Mouse (Mus musculus) lung, postnatal 25 days (tissue): ENCODE measurements around the gene Kbtbd6.
"Not testable (repeated sequence)": the region's sequence is repeated elsewhere in the genome, so short reads cannot be mapped to it uniquely, and the experiment has no call there.

Experiments used
- DNase-seq: peaks from one replicate; pipeline ENCODE4 v3.0.0; 2022; ENCODE audit warnings: low spot score

Gene Kbtbd6

DNA sequence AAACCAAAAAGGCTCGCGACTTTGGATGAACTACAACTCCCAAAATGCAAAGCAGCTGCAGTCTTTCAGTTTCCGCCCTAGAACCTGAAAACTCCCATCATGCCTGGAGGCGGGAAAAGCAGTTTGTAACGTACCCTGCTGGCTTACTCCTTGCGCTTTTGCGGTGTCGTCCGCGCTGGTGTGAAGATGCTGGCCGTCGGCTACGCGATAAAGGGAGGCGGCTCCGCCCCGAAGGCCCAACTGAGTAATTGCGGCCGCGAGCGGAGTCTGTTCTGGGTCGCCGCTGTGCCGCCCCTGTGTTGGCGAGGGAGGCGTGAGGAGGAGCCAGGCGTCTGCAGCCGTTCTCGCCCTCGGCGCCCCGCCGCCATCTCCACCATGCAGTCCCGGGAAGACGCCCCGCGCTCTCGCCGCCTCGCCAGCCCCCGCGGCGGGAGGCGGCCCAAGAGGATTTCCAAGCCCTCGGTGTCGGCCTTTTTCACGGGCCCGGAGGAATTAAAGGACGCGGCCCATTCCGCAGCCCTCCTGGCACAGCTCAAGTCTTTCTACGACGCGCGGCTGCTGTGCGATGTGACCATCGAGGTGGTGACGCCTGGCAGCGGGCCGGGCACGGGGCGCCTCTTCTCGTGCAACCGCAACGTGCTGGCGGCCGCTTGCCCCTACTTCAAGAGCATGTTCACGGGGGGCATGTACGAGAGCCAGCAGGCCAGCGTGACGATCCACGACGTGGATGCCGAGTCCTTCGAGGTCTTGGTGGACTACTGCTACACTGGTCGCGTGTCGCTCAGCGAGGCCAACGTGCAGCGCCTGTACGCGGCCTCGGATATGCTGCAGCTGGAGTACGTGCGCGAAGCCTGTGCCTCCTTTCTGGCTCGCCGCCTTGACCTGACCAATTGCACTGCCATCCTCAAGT is at the start of gene Kbtbd6:
Kbtbd6 (plus strand) TSS at position 155 of the 910 bp plus-strand sequence.
- DNase-seq, result peak; percentile 80

DNA sequence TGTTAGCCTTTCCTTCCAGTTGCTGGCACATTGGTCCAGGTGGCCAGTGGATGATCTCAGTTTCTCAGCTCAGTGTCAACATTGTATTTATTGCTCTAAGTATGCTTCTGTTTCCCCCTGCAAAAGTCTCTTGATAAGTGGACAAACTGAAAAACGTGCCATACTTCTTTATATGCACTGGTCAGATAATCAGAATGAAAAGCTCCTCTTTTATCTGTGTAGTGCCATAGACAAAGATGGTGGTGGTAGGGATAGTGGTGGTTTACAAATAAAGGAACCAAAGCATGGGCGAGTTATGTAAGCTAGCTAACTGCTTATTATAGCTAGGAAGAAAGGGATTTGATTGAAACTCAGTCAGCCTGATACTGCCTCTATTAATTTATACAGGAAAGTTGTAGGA is 44.0 kb upstream of the Kbtbd6 start:
- no peak for DNase-seq

DNA sequence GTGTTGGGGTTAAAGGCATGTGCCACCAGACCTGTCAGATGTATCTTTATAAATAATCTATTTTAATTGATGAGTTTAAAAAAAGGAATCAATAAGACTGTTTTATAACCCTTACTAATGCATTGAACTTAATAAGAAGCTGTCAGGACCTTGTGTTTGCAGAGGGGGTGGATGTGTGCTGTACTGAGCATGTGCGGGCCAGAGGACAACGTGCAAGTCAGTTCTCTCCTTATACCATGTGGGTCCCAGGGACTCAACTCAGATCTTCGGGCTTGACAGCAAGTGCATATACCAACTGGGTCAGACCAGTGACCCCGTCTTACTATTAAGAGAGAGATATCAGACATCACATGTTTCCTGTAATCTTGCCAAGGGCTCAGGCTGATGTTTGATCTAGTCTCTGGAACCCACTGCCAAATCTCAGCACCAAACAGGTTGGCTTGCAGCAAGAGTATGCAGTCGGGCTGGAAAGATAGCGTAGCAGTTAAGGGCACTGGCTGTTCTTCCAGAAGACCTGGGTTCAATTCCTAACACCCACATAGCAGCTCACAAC is 42.3 kb upstream of the Kbtbd6 start:
- DNase-seq, result no peak

DNA sequence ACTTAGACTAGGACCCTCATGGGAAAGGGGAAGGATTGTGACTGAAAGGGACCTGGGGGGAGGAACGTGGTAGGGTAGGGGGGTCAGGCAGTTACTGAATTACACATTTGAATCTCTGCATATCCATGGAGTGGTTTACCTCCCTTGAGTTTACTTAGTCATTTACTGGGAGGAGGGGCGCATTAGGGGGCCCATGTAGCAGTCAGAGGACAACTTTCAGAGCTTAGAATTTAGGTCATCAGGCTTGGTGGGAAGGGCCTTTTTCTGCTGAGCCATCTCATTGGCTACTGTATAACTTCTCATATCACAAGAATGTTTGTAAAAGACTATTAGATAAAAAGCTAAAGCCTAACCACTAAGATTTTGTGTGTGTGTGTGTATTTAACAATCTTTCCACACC is 41.0 kb upstream of the Kbtbd6 start:
- DNase-seq, result no peak

DNA sequence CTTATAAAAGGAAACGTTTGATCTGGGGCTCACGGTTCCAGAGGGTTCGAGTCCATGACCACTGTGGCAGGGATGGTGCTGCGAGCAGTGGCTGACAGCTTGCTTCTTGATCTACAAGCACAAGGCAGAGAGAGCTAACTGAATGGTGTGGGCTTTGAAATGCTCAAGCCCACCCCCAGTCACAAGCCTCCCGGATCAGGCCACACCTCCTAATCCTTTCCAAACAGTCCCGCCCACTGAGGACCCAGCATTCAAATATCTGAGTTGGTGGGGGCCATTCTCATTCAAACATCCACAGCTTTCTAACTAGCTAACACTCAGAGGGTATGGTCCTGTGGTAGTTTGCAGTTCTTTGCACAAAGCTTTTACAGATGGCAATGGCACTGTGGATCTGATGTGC is 38.5 kb upstream of the Kbtbd6 start:
- no peak for DNase-seq

DNA sequence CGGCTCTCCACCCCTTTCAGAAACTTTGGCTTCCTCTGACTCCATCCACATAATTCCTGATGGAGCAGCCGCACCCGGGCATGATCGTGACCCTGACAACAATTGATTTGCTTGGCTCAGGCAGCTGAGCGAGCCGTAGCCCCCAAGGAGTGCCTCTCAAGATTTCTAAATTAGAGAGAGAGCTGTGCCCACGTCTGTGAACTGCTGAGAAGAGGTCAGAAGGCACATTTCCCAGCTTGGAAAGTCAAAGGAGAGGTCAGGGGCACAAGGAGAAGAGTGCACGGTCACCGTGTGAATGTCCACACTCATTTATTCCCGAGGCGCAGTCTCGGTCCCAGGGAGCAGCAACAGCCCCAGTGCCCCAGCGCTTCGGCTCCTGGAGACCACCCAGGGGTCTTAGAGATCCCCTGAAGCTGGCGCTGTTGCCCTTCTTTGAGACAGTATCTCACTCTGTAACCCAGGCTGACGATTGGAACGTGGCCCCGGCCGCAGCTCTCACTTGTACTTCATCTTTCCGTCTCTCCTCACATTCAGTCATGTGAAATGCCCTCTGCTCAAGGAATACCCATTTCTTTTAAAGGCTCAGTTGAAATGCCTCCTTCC is 31.5 kb upstream of the Kbtbd6 start:
- DNase-seq, result no peak

DNA sequence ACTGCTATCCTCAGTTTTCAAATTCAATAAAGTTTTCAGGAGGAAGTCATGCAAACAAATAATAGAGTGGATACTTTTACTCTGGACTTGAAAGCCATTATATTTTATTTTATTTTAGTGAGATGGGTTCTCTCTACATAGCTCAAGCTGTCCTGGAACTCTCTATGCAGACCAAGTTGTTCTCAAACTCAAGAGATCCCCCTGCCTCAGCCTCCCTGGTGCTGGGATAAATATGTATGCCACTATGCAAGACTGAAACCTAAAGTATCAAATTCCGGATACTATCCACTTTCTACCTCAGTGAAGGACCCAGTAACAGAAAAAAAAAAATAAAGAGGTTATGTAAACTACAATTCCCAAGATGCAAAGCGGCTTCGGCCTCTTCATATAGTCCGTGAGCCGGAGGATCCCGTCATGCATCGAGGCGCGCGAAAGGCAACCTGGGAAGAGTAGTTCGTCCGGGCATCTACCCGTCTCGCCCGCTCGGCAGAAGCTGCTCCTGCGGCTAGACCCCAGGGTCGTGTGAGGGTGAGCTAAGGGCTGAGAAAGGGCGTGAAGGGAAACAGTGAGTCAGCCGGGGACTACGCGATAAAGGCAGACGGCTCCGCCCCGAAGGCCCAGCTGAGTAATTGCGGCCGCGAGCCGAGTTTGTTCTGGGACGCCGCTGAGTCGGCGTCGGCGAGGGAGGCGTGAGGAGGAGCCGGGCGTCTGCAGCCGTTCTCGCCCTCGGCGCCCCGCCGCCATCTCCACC is 25.5 kb upstream of the Kbtbd6 start, which contains the start of gene Kbtbd7:
Kbtbd7 (plus strand) TSS at position 533 of the 751 bp plus-strand sequence.
- peak; percentile 97 for DNase-seq

DNA sequence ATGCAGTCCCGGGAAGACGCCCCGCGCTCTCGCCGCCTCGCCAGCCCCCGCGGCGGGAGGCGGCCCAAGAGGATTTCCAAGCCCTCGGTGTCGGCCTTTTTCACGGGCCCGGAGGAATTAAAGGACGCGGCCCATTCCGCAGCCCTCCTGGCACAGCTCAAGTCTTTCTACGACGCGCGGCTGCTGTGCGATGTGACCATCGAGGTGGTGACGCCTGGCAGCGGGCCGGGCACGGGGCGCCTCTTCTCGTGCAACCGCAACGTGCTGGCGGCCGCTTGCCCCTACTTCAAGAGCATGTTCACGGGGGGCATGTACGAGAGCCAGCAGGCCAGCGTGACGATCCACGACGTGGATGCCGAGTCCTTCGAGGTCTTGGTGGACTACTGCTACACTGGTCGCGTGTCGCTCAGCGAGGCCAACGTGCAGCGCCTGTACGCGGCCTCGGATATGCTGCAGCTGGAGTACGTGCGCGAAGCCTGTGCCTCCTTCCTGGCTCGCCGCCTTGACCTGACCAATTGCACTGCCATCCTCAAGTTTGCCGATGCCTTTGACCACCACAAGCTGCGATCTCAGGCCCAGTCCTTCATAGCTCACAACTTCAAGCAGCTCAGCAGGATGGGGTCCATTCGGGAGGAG is 24.8 kb upstream of the Kbtbd6 start:
- DNase-seq, result not testable (repeated sequence)

DNA sequence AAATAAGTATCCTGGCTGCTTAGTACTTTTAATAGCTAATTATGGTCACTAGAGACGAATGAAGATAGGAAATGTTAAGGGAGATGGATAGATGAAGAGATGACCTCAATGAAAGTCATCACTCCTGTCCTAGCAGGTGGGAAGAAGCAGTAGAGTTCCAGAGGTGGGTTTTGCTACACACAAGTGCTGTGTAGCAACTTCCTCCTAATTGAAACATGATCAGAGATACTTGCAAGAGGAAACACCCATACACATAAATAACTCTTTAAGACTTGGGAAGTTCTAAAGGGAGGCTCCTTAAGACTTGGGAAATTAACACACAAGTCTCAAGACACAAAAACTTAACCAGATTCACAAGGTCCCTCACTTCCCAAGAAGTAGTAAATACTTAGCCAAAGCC is 17.6 kb upstream of the Kbtbd6 start:
- no peak for DNase-seq

DNA sequence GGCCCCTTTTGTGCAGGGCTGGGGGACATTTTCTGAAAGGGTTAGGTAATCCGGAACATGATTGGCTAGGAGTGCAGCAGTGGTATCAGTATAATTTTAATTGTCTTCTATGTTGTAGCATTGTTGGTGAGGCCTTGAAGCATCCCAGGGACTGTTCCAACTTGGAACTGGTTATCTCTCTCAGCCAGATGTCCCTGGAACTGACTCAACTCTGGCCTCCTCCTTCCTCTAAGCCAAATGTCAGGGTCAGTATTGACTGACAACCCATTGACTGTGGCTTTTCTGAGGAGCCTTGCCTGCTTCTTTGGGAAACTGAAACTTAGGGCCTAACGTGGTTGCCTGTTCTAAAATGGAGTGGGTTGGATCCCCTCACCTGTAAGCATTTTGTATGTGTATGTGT is 11.0 kb upstream of the Kbtbd6 start:
- no peak for DNase-seq

DNA sequence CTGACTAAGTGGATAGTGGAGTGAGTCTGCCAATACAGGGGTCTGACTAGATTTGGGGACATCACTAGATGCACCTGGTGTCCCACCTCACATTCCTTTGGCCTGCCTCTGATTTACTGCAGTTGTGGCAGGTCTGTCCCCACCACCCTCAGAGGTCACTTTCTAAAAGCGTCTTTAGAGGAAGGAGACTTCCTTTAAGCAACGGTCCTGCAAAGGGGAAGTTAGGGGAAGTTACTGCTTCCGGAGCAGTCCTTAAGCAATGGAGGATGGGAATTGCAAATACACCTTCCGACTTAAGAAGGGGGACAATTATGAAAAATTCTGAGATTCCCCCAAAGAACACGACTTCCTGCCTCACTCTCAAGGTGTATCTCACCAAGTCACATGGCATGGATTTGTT is 10.2 kb upstream of the Kbtbd6 start:
- peak; percentile 9 for DNase-seq

DNA sequence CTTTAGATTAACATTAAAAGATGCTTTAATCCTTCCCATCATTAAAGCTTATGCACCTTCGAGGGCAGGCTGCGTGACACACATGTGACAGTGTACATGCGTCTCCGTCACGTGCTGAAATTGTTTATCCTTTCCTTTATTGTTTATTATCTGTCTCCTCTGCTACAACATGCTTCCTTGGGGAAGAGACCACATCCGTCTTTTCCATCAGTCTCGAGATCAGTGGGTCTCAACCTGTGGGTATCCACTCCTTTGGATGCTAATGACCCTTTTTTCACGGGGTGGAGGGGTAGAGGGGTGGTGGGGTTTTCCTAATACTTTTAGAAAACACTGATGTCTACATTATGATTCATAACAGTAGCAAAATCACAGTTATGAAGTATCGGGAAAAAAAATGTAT is 7.0 kb upstream of the Kbtbd6 start:
- DNase-seq, result no peak

DNA sequence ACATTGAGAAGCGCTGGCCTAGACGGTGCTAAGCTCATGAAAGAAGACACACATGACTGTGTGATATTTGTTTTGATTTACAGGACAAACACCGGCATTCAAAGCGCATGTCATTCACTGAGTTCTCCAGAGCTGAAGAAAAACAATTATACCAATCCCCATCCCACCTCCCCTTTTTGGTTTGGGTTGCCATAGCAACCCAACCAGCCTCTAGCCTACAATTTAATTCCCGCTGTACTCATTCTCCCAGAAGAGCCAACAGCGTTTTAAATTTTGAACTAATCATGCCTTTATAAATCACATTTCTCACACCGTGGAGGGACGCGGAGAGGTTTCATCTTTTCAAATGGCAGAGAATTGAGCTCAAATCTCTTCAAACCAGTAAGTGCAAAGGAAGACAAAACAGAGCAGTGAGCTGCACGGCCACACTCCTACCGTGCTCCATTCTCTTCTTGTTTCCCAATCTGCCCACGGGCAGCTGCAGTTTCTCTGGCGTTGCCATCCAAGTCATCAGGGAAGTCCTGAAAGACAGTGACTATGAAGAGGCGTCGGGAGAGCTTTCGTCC is 6.5 kb upstream of the Kbtbd6 start:
- DNase-seq, result no peak

DNA sequence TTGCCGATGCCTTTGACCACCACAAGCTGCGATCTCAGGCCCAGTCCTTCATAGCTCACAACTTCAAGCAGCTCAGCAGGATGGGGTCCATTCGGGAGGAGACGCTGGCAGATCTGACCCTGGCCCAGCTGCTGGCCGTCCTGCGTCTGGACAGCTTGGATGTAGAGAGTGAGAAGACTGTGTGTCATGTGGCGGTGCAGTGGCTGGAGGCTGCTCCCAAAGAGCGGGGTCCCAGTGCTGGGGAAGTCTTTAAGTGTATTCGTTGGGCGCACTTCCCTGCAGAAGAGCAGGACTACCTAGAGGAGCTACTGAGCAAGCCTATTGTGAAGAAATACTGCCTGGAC is 928 bp downstream of the Kbtbd6 start:
- DNase-seq, result not testable (repeated sequence)

DNA sequence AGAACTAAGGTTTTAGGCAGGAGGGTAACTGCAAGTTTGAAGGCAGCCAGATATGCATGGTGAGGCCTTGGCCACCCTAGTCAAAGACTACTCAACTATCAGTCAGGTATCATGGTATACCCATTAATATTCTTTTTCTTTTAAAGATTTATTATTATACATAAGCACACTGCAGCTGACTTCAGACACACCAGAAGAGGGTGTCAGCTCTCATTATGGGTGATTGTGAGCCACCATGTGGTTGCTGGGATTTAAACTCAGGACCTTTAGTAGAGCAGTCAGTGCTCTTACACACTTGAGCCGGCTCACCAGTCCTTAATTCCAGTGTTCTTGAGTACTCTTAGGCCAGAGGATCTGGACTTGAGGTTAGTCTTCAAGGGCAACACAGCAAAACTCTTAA is 8.8 kb downstream of the Kbtbd6 start:
- DNase-seq, result no peak

DNA sequence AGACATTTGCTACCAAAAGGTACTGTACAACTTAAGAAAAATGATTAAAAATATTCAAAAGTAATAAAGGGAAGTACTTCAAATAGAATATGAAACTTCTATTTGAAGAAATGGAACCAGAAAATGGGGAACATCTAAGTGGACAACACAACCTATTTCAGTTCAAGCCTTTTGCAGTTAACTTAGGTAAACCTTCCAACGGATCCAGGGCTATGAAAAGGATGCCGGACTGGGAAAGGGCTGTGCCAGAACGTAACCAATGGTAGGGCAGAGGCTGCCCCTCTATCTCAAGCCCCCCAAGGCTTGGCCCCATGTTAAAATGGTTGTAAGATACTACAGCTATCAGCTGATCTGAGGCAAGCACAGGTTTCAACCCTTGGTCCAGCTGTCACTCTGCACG is 9.4 kb downstream of the Kbtbd6 start:
- DNase-seq, result no peak

DNA sequence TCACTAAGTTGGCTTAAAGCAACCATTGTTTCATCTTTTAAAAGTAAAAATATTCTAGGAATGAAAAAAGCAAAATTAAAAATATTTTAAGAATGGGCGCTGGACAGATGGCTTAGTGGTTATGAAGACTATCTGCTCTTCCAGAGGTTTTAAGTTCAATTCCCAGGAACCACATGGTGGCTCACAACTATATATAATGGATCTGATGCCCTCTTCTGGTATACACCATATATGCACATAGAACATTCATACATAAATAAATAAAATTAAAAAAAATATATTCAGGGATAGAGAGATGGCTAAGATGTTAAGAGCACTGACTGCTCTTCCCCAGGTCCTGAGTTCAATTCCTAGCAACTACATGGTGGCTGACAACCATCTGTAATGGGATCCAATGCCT is 14.0 kb downstream of the Kbtbd6 start:
- no peak for DNase-seq

DNA sequence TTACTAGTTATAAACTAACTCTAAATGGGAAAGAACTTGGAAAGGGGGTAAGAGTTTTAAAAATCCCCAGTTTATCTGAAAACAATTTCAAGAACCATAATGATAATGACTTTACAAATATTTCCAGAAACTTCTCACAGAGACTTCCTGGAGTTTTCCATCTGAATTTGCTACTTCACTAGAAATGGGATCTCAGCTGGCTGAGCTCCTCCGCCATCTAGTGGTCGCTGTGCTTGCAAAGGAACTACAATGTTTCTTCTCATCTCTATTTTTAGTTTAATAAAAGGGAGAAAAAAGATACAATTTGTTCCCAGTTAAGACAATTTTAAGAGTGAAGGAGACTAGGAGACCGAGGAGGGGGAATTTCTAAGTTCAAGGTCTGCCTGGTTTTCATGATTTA is 16.0 kb downstream of the Kbtbd6 start:
- peak; percentile 53 for DNase-seq

DNA sequence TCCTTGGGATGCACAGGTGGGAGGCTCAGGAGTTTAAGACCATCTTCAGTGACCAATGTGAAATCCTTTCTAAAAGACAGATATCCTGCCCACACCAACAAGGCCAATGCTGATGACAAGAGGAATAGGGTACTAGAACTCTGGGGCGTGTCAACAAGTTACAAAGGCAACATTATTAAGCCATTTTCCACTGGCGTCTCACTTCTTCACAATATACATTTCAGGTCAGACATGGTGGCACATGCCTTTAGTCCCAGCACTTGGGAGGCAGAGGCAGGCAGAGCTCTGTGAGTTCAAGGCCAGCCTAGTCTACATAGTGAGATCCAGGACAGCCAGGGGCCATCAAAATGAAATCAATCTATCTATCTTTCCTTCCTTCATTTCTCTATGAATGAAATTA is 21.7 kb downstream of the Kbtbd6 start:
- DNase-seq, result no peak

DNA sequence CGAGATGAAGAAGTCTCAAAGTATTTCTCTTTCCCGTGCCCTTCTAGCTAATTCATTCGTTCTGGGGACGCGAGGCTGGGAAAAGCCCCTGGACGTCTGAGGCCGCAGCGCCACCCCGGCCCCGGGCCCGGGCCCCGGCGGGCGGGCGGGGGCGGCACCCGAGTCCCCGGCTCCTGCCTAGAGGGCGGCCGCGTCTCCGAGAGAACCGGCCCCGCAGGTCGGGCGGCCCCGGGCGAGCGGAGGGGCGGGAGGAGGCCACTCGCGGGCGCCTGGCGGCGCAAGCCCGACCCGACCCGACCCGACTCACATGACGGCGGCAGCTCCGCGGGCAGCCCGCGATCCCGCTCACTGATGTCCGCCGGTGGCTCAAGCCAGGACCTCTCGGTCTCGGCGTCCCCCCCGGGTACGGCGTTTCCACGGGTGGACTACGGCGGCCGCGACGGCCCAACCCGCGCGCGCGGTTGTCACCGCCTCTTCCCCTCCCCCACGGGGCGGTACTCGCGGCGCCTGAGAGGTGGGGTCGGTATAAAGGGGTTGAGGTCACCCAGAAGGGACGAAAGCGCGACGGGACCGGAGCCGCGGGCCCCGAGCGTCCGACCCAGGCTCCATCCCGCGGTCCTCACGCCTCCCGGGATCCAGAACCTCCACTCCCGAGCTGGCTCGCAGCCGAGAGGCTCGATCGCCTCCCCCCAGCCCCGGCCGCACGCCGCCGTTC is 29.1 kb downstream of the Kbtbd6 start, which contains the start of gene Elf1:
Elf1 (plus strand) TSS at position 571 of the 715 bp plus-strand sequence.
- DNase-seq, result peak; percentile 96
